In the genomic region with DNA sequence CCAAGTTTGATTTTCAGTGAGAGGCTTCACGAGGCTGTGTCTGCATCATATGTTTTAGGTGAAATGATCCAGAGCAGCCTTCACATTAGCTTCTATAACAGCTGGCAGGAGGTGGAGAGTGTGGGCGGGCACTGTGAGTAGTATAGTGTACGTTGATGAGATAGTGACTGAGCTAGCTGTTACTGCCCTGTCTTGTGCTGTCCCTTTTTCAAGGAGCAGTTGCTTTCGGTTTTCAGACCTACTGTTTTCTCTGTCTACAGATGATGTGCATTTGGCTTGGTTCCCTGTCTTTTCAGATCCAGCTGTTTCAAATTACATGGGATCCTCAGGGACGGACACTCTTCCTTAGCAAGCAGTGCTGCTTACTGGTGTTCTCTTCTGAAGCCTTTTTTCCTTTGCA, we compare ENCODE assay signal across 9 mouse cellular contexts. TPM values are rescaled to one million over a fixed set of nuclear protein-coding genes. Genes with fewer than 3 reads are reported as not detected.
DNase-seq lines count a peak whose midpoint lies in the region; ATAC-seq and TF ChIP-seq lines count a peak whose summit lies in the region.
"Had no signal": no experiment of that assay in that cellular context is flagged by ENCODE, and none has a peak within 500 bp of the region (broad histone marks: within the 10 kb centered on the region; RNA-seq: fewer than 3 reads in every experiment).

No protein-coding gene starts in this region.

- 41% methylated on average over 5 of the region's 5 CpGs for WGBS in lung, embryonic 15.5 days
- WGBS in embryonic facial prominence, embryonic 13.5 days = 22% methylated on average over 5 of the region's 5 CpGs
- 22% methylated on average over 5 of the region's 5 CpGs for WGBS in heart, embryonic 15.5 days
- WGBS in midbrain, postnatal 0 days = 66% methylated on average over 5 of the region's 5 CpGs

- no peak for DNase-seq in lung, adult 18-20 months
- DNase-seq in left cerebral cortex, postnatal 25 days (ENCODE audit: low spot score in 2 of 2) = peak; percentile 42 to 69
- DNase-seq in midbrain, postnatal 0 days (ENCODE audit: low spot score) = peak; percentile 46
- DNase-seq in cerebellum, adult 11-12 months = no peak
- no peak for DNase-seq in cerebellum, postnatal 36 days

- H3K4me3 ChIP-seq in lung, embryonic 15.5 days = no peak overlapping the region
- no peak overlapping the region for H3K4me3 ChIP-seq in embryonic facial prominence, embryonic 13.5 days
- no peak overlapping the region for H3K4me3 ChIP-seq in heart, embryonic 15.5 days
- H3K4me3 ChIP-seq in midbrain, postnatal 0 days (ENCODE audit: low read depth, low read length) = no peak overlapping the region

- H3K27me3 ChIP-seq in lung, embryonic 15.5 days = no peaks in the 10 kb centered on the region
- H3K27me3 ChIP-seq in embryonic facial prominence, embryonic 13.5 days = no peaks in the 10 kb centered on the region
- H3K27me3 ChIP-seq in heart, embryonic 15.5 days = no peaks in the 10 kb centered on the region
- H3K27me3 ChIP-seq in midbrain, postnatal 0 days (ENCODE audit: insufficient read depth, low read length) = no peaks in the 10 kb centered on the region

- ATAC-seq in lung, embryonic 15.5 days (ENCODE audit: borderline replicate concordance, extremely low read depth, low FRiP score, low TSS enrichment) = peak; percentile 81; the same call in 1 of the 2 replicates
- ATAC-seq in embryonic facial prominence, embryonic 13.5 days (ENCODE audit: insufficient number of reproducible peaks, insufficient read depth, low FRiP score, low TSS enrichment, low read depth) = no peak
- peak; percentile 74; the same call in 1 of the 2 replicates for ATAC-seq in heart, embryonic 15.5 days (replicated peaks; ENCODE audit: insufficient number of reproducible peaks, insufficient read depth, low FRiP score, low read depth)
- ATAC-seq in midbrain, postnatal 0 days (ENCODE audit: low FRiP score) = no peak

- no peaks in the 10 kb centered on the region for H3K9me3 ChIP-seq in lung, embryonic 15.5 days
- H3K9me3 ChIP-seq in embryonic facial prominence, embryonic 13.5 days = no peaks in the 10 kb centered on the region
- H3K9me3 ChIP-seq in heart, embryonic 15.5 days (replicated peaks) = no peaks in the 10 kb centered on the region
- no peaks in the 10 kb centered on the region for H3K9me3 ChIP-seq in midbrain, postnatal 0 days (ENCODE audit: low read length)

- TF ChIP-seq CTCF in midbrain, postnatal 0 days (IDR thresholded peaks at IDR 0.05) = no peak

- H3K36me3 ChIP-seq in lung, embryonic 15.5 days = no peaks in the 10 kb centered on the region
- H3K36me3 ChIP-seq in embryonic facial prominence, embryonic 13.5 days = peaks cover 7% of the 10 kb centered on the region
- H3K36me3 ChIP-seq in heart, embryonic 15.5 days = no peaks in the 10 kb centered on the region
- no peaks in the 10 kb centered on the region for H3K36me3 ChIP-seq in midbrain, postnatal 0 days (ENCODE audit: insufficient read depth, low read length)

- peak overlapping the region; percentile 2; the same call in 1 of the 2 replicates for H3K4me2 ChIP-seq in lung, embryonic 15.5 days
- H3K4me2 ChIP-seq in embryonic facial prominence, embryonic 13.5 days = peak overlapping the region; percentile 44
- peak overlapping the region; percentile 2; the same call in 1 of the 2 replicates for H3K4me2 ChIP-seq in heart, embryonic 15.5 days
- no peak overlapping the region for H3K4me2 ChIP-seq in midbrain, postnatal 0 days (ENCODE audit: low read depth, low read length, poor library complexity, severe bottlenecking)

- no peak overlapping the region for H3K9ac ChIP-seq in lung, embryonic 15.5 days
- no peak overlapping the region; the same call in 1 of the 2 replicates for H3K9ac ChIP-seq in embryonic facial prominence, embryonic 13.5 days
- no peak overlapping the region for H3K9ac ChIP-seq in heart, embryonic 15.5 days
- H3K9ac ChIP-seq in midbrain, postnatal 0 days (replicated peaks; ENCODE audit: low read length, poor library complexity, severe bottlenecking) = no peak overlapping the region

- H3K27ac ChIP-seq in lung, embryonic 15.5 days = peak overlapping the region; percentile 4; the same call in 1 of the 2 replicates
- H3K27ac ChIP-seq in embryonic facial prominence, embryonic 13.5 days = peak overlapping the region; percentile 70
- H3K27ac ChIP-seq in heart, embryonic 15.5 days = peak overlapping the region; percentile 50
- H3K27ac ChIP-seq in midbrain, postnatal 0 days (ENCODE audit: low read depth, low read length) = no peak overlapping the region; the same call in 1 of the 2 replicates
- H3K27ac ChIP-seq: macrophage had no signal

- H3K4me1 ChIP-seq in lung, embryonic 15.5 days = peaks cover 27% of the 10 kb centered on the region
- peaks cover 38% of the 10 kb centered on the region for H3K4me1 ChIP-seq in embryonic facial prominence, embryonic 13.5 days
- peaks cover 34% of the 10 kb centered on the region for H3K4me1 ChIP-seq in heart, embryonic 15.5 days (replicated peaks)
- H3K4me1 ChIP-seq in midbrain, postnatal 0 days (ENCODE audit: insufficient read depth, low read length) = no peaks in the 10 kb centered on the region

- intact Hi-C loops in left cerebral cortex, postnatal 25 days (cut with DNase I) = loop anchor here (2.0 kb wide), 1 partner anchor 19 kb away; the partner anchor contains the start of gene Cbfa2t2

RNA-seq across cellular contexts. Expression of gene Cbfa2t2, which starts 19.5 kb away (rescaled TPM):
- 33.6 and 37.6 TPM in 2 replicates for polyA plus RNA-seq in lung, embryonic 15.5 days (2015; fragmentation: Nextera tagmentation; extraction: Ambion mirVana)
- polyA plus RNA-seq in embryonic facial prominence, embryonic 13.5 days (2015; fragmentation: Nextera tagmentation; extraction: Ambion mirVana) = 54.0 and 54.1 TPM in 2 replicates
- polyA plus RNA-seq in heart, embryonic 15.5 days (2015; fragmentation: Nextera tagmentation; extraction: Ambion mirVana) = 25.9 and 31.0 TPM in 2 replicates
- total RNA-seq in left cerebral cortex, postnatal 25 days (2021) = 10 to 100 TPM; 54.6 to 57.5 TPM
- total RNA-seq in midbrain, postnatal 0 days (2014; rRNA removed) = 53.2 and 57.8 TPM in 2 replicates
- polyA plus RNA-seq in midbrain, postnatal 0 days (2015; fragmentation: Nextera tagmentation; extraction: Ambion mirVana) = 30.0 and 31.3 TPM in 2 replicates

RNA-seq across cellular contexts. Expression of gene Snta1, which starts 47.9 kb away (rescaled TPM):
- polyA plus RNA-seq in lung, embryonic 15.5 days (2015; fragmentation: Nextera tagmentation; extraction: Ambion mirVana) = 8.6 and 10.5 TPM in 2 replicates
- polyA plus RNA-seq in embryonic facial prominence, embryonic 13.5 days (2015; fragmentation: Nextera tagmentation; extraction: Ambion mirVana) = 8.8 and 8.9 TPM in 2 replicates
- polyA plus RNA-seq in heart, embryonic 15.5 days (2015; fragmentation: Nextera tagmentation; extraction: Ambion mirVana) = 53.2 and 54.3 TPM in 2 replicates
- 10 to 100 TPM; 30.7 to 35.7 TPM for total RNA-seq in left cerebral cortex, postnatal 25 days (2021)
- 28.0 and 32.0 TPM in 2 replicates for total RNA-seq in midbrain, postnatal 0 days (2014; rRNA removed)
- polyA plus RNA-seq in midbrain, postnatal 0 days (2015; fragmentation: Nextera tagmentation; extraction: Ambion mirVana) = 15.4 and 15.8 TPM in 2 replicates

Comparison
In these comparisons a context has a peak if more than half of its experiments do, and no peak if none do; other contexts are left out.
1. ATAC-seq: peak in lung, embryonic 15.5 days (single experiment) and heart, embryonic 15.5 days (single experiment); none in embryonic facial prominence, embryonic 13.5 days (single experiment) and midbrain, postnatal 0 days (single experiment).
2. DNase-seq: peak in left cerebral cortex, postnatal 25 days (2 of 2) and midbrain, postnatal 0 days (single experiment); none in lung, adult 18-20 months (0 of 2), cerebellum, adult 11-12 months (single experiment) and cerebellum, postnatal 36 days (0 of 2).